Mouse (Mus musculus) limb, embryonic 14.5 days (tissue): Measurements from ENCODE around the gene Spata48. TPM values are rescaled to one million over a fixed set of nuclear protein-coding genes. Genes with fewer than 3 reads are reported as not detected.

ENCODE experiments used
- ATAC-seq: fragments of 200-750 bp; cut with Nextera tagmentation; 2 replicates; pipeline ENCODE4 v1.8.0; 2017; ENCODE audit warnings: low read depth, moderate number of reproducible peaks, moderate TSS enrichment; ENCODE audit not compliant: low FRiP score
- DNase-seq: peaks from one replicate; pipeline ENCODE4 v3.0.0-alpha.2; 2015; ENCODE audit warnings: low spot score
- H3K27ac ChIP-seq: fragments of 300-500 bp; sonication (generic); replicated peaks from 2 replicates; pipeline ENCODE4 v1.5.1; 2014; ENCODE audit warnings: low read depth, mild to moderate bottlenecking, low read length, moderate library complexity, mixed read lengths
- H3K27me3 ChIP-seq: fragments of 300-500 bp; sonication (generic); 2 replicates; pipeline ENCODE4 v1.6.1; 2014; ENCODE audit warnings: low read length, mixed read lengths; ENCODE audit not compliant: control insufficient read depth, insufficient read depth
- H3K36me3 ChIP-seq: fragments of 300-500 bp; sonication (generic); 2 replicates; pipeline ENCODE4 v1.6.1; 2014; ENCODE audit warnings: mild to moderate bottlenecking, low read length, moderate library complexity, mixed read lengths; ENCODE audit not compliant: control insufficient read depth, insufficient read depth
- H3K4me1 ChIP-seq: fragments of 300-500 bp; sonication (generic); 2 replicates; pipeline ENCODE4 v1.6.1; 2014; ENCODE audit warnings: antibody characterized with exemption, low read length, mixed read lengths; ENCODE audit not compliant: control insufficient read depth, insufficient read depth
- H3K4me2 ChIP-seq: fragments of 300-500 bp; sonication (generic); replicated peaks from 2 replicates; pipeline ENCODE4 v1.6.1; 2014; ENCODE audit warnings: low read depth, mild to moderate bottlenecking, low read length, moderate library complexity; ENCODE audit not compliant: severe bottlenecking
- H3K4me3 ChIP-seq: fragments of 300-500 bp; sonication (generic); replicated peaks from 2 replicates; pipeline ENCODE4 v1.5.1; 2014; ENCODE audit warnings: low read length
- H3K9ac ChIP-seq: fragments of 300-500 bp; sonication (generic); 2 replicates; pipeline ENCODE4 v1.6.1; 2014; ENCODE audit warnings: mild to moderate bottlenecking, low read depth, low read length, moderate library complexity; ENCODE audit not compliant: severe bottlenecking
- H3K9me3 ChIP-seq: fragments of 300-500 bp; sonication (generic); 2 replicates; pipeline ENCODE4 v1.6.1; 2016; ENCODE audit warnings: low read length; ENCODE audit not compliant: control insufficient read depth
- POLR2A ChIP-seq: fragments of 200-500 bp; IDR thresholded peaks from 2 replicates; pipeline ENCODE4 v1.8.0; 2012; ENCODE audit warnings: inconsistent platforms, mild to moderate bottlenecking, moderate library complexity, borderline replicate concordance; ENCODE audit not compliant: insufficient read depth, insufficient read length; ENCODE audit errors: extremely low read depth
- WGBS: fragments of 180-500 bp; shearing (Covaris S2); extraction: QIAGEN DNeasy Blood & Tissue Kit; methylation state at CpG from one replicate; pipeline ENCODE4 v1.1.7; 2014; 5-methylcytosine and 5-hydroxymethylcytosine counted together
- polyA plus RNA-seq, 2 experiments: library from polyadenylated mRNA; depleted of rRNA in 1 of 2; stranded (reverse) in 1 of 2; unstranded in 1 of 2; fragments of >200 nt; fragmentation: Nextera tagmentation in 1 of 2; extraction: Ambion mirVana in 1 of 2; gene quantifications; 2 replicates each; pipeline versions ENCODE4 v1.2.1 to v1.2.3; 2012 to 2014

The Spata48 gene
- polyA plus RNA-seq, 2 experiments: 0.52 to 0.70 TPM

- no peak for TF ChIP-seq POLR2A
Measured at GRCm38 (mm10) chr11:11536295-11536694, 74.4 kb downstream of the Spata48 start.

GRCm38 (mm10) chr11:11545948-11546347 is 84.1 kb downstream of the Spata48 start:
- H3K4me2 ChIP-seq: no peak overlapping the region
- H3K36me3 ChIP-seq: no peaks in the 10 kb centered on the region
- H3K27ac ChIP-seq: no peak overlapping the region
- H3K4me3 ChIP-seq: no peak overlapping the region
- no peak for TF ChIP-seq POLR2A
- no peak for ATAC-seq
- no peaks in the 10 kb centered on the region for H3K9me3 ChIP-seq
- H3K4me1 ChIP-seq: no peaks in the 10 kb centered on the region
- H3K27me3 ChIP-seq: no peaks in the 10 kb centered on the region
- DNase-seq: no peak
- H3K9ac ChIP-seq: no peak overlapping the region
- WGBS: 93% methylated on average over 3 of the region's 3 CpGs

More at GRCm38 (mm10) chr11:11536295-11536694, 74.4 kb downstream of the Spata48 start:
- DNase-seq (no peak), ATAC-seq (no peak)
- Histone ChIP-seq H3K9ac (no peak overlapping the region), H3K27me3 (no peaks in the 10 kb centered on the region), H3K4me2 (no peak overlapping the region), H3K4me1 (no peaks in the 10 kb centered on the region), H3K36me3 (no peaks in the 10 kb centered on the region), H3K27ac (no peak overlapping the region), H3K9me3 (no peaks in the 10 kb centered on the region), H3K4me3 (no peak overlapping the region)
- WGBS: 81% methylated on average over 1 of the region's 1 CpGs

GRCm38 (mm10) chr11:11546903-11547511 is 85.1 kb downstream of the Spata48 start:
- Histone ChIP-seq H3K4me3 (no peak overlapping the region), H3K9ac (no peak overlapping the region), H3K9me3 (no peaks in the 10 kb centered on the region), H3K27me3 (no peaks in the 10 kb centered on the region), H3K36me3 (no peaks in the 10 kb centered on the region), H3K4me2 (no peak overlapping the region), H3K27ac (no peak overlapping the region), H3K4me1 (no peaks in the 10 kb centered on the region)
- 83% methylated on average over 7 of the region's 7 CpGs for WGBS
- ATAC-seq (no peak), DNase-seq (no peak)
- no peak for TF ChIP-seq POLR2A

GRCm38 (mm10) chr11:11547597-11548240 is 85.8 kb downstream of the Spata48 start:
- TF ChIP-seq POLR2A: no peak
- 53% methylated on average over 7 of the region's 7 CpGs for WGBS
- Histone ChIP-seq H3K9me3 (no peaks in the 10 kb centered on the region), H3K4me3 (no peak overlapping the region), H3K4me1 (no peaks in the 10 kb centered on the region), H3K27ac (no peak overlapping the region), H3K27me3 (no peaks in the 10 kb centered on the region), H3K4me2 (no peak overlapping the region), H3K36me3 (no peaks in the 10 kb centered on the region), H3K9ac (no peak overlapping the region)
- no peak for ATAC-seq
- DNase-seq: no peak

GRCm38 (mm10) chr11:11555563-11555962 is 93.7 kb downstream of the Spata48 start:
- Histone ChIP-seq H3K9ac (no peak overlapping the region), H3K9me3 (no peaks in the 10 kb centered on the region), H3K4me3 (no peak overlapping the region), H3K36me3 (no peaks in the 10 kb centered on the region), H3K27me3 (no peaks in the 10 kb centered on the region), H3K4me2 (no peak overlapping the region), H3K27ac (no peak overlapping the region), H3K4me1 (no peaks in the 10 kb centered on the region)
- no peak for ATAC-seq
- no peak for DNase-seq
- 76% methylated on average over 8 of the region's 8 CpGs for WGBS
- TF ChIP-seq POLR2A: no peak
